Mouse (Mus musculus) embryonic facial prominence, embryonic 15.5 days (tissue): ENCODE results near the gene Sstr5. TPM values are rescaled to one million over a fixed set of nuclear protein-coding genes. Genes with fewer than 3 reads are reported as not detected.
A peak's percentile ranks its signal among the peaks of the same experiment; 100 is the strongest.

Experiments used
- ATAC-seq: fragments of 200-750 bp; cut with Nextera tagmentation; 2 replicates; pipeline ENCODE4 v1.8.0; 2017; ENCODE audit warnings: low read depth, moderate TSS enrichment; ENCODE audit not compliant: insufficient number of reproducible peaks, low FRiP score, low TSS enrichment
- H3K27ac ChIP-seq: fragments of 300-500 bp; sonication (generic); replicated peaks from 2 replicates; pipeline ENCODE4 v1.5.1; 2015; ENCODE audit warnings: mild to moderate bottlenecking, inconsistent platforms
- H3K27me3 ChIP-seq: fragments of 300-500 bp; sonication (generic); 2 replicates; pipeline ENCODE4 v1.6.1; 2015; ENCODE audit warnings: inconsistent platforms
- H3K36me3 ChIP-seq: fragments of 300-500 bp; sonication (generic); 2 replicates; pipeline ENCODE4 v1.6.1; 2015; ENCODE audit warnings: mild to moderate bottlenecking, inconsistent platforms
- H3K4me1 ChIP-seq: fragments of 300-500 bp; sonication (generic); 2 replicates; pipeline ENCODE4 v1.6.1; 2015; ENCODE audit warnings: inconsistent platforms
- H3K4me2 ChIP-seq: fragments of 300-500 bp; sonication (generic); replicated peaks from 2 replicates; pipeline ENCODE4 v1.6.1; 2015; ENCODE audit warnings: mild to moderate bottlenecking, inconsistent platforms
- H3K4me3 ChIP-seq: fragments of 300-500 bp; sonication (generic); replicated peaks from 2 replicates; pipeline ENCODE4 v1.5.1; 2015; ENCODE audit warnings: mild to moderate bottlenecking, inconsistent platforms
- H3K9ac ChIP-seq: fragments of 300-500 bp; sonication (generic); 2 replicates; pipeline ENCODE4 v1.6.1; 2015; ENCODE audit warnings: inconsistent platforms
- H3K9me3 ChIP-seq: fragments of 300-500 bp; sonication (generic); replicated peaks from 2 replicates; pipeline ENCODE4 v1.6.1; 2016; ENCODE audit warnings: inconsistent platforms
- WGBS: fragments of 180-500 bp; shearing (Covaris S2); methylation state at CpG from one replicate; pipeline ENCODE4 v1.1.7; 2015; 5-methylcytosine and 5-hydroxymethylcytosine counted together
- polyA plus RNA-seq: library from polyadenylated mRNA; unstranded; fragments of >200 nt; fragmentation: Nextera tagmentation; extraction: Ambion mirVana; gene quantifications from 2 replicates; pipeline ENCODE4 v1.2.1, GENCODE M21; 2015

Gene Sstr5
- polyA plus RNA-seq, 1 experiment from 2014 or later: 0.27 TPM

DNA sequence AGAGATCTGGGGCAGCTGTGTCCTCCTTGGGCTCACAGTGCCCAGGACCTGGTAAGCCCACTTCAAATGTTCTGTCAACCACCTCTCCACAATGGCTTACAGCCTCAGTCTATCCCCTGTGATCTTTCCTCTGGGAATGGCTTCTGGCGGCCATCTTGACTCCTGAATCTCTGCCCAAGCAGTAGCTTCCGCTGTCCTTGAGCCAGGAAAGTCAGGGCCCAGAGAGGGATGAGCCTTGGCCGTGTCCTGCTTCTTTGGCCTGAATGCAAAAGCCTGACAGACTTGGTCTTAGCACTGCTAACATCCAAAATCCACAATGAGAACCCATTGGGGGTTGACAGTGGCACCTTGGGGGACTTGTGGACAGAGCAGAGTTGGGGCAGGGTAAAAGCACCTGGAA lies 14.8 kb upstream of the Sstr5 start:
- no peaks in the 10 kb centered on the region for H3K27me3 ChIP-seq
- H3K36me3 ChIP-seq: no peaks in the 10 kb centered on the region
- no peak overlapping the region for H3K9ac ChIP-seq
- H3K4me1 ChIP-seq: 0 out of 2 replicates have a peak, but pooled peaks cover 8% of the 10 kb centered on the region
- H3K9me3 ChIP-seq: no peaks in the 10 kb centered on the region
- no peak overlapping the region for H3K4me2 ChIP-seq
- no peak overlapping the region for H3K4me3 ChIP-seq
- 89% methylated on average over 3 of the region's 3 CpGs for whole genome bisulfite sequencing
- no peak for ATAC-seq
- no peak overlapping the region for H3K27ac ChIP-seq

DNA sequence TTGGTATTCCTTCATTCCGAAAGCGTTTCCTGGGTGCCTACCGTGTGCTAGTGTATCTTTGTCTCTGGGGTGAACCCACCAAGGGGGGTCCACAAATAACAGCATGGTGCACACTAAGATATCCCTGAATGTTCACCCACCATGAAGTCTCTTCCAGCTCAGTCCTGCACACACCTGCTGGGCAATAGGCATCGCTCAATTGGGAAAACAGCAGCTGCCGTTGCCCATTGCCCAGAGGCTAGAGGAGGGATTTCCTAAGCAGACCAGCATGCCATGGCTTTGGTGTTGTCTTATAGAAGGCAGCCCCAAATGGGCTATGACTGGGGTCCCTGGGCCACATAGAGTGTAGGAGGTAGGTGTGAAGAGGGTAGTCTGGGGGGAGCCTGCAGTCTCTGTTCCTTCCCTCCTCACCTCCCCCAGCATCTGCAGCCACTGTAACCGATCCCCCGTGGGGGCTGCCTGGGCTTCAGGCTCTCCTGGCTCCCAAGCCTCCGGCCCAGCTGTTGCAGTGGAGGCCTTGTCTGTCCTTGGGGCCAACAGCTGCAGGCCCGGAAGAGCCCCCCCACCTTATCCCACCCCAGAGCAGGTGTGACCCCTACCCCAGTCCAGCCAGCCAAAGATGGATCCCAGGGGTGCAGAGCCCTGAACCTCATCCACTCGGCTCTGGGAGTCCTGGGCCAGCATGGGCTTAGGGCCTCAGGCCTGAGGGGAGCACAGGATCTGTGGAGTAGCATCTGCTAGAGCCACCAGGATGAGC lies 13.2 kb upstream of the Sstr5 start:
- no peak for ATAC-seq
- WGBS: 68% methylated on average over 10 of the region's 10 CpGs
- Histone ChIP-seq H3K27ac (no peak overlapping the region), H3K27me3 (no peaks in the 10 kb centered on the region), H3K4me2 (no peak overlapping the region), H3K4me3 (no peak overlapping the region), H3K9me3 (no peaks in the 10 kb centered on the region), H3K36me3 (no peaks in the 10 kb centered on the region), H3K9ac (no peak overlapping the region), H3K4me1 (0 out of 2 replicates have a peak, but pooled peaks cover 3% of the 10 kb centered on the region)

DNA sequence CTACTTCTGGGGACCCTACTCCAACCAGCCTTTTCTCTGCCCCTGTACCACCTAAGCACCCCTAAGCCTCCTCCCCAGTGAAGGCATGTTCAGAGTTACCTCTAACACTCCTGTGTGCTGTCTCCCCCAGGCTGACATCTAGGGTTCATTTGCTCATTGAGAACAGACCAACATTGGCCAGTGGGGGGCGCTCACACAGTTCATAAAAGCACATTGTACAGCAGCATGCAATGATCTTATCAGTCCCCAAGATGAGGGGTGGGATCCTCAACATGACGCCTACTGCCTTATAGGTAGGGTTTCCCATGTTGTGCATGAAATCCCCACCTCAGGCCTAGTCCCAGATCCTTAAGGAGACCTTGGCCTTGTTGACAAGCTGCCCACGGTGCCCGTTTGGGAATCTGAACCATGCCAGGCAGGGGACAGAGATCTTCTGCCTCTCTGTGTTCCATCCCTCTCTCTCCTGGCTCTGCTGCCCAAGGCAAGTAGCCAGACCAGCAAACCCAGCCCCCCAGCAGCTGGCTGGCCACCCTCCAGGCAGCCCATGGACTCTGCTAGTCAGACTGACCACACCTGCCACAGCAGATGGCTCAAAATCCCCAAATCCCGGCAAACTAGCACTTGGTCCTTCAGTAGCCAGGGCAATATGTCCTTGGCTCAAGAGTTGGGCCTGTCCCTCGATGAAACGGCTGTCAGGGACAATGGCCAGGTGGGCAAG lies 11.9 kb upstream of the Sstr5 start:
- 0 out of 2 replicates have a peak, but pooled peaks cover 3% of the 10 kb centered on the region for H3K4me1 ChIP-seq
- H3K9ac ChIP-seq: no peak overlapping the region
- H3K36me3 ChIP-seq: no peaks in the 10 kb centered on the region
- no peak overlapping the region for H3K27ac ChIP-seq
- no peak overlapping the region for H3K4me3 ChIP-seq
- WGBS: 55% methylated on average over 7 of the region's 7 CpGs
- H3K27me3 ChIP-seq: no peaks in the 10 kb centered on the region
- no peaks in the 10 kb centered on the region for H3K9me3 ChIP-seq
- no peak overlapping the region for H3K4me2 ChIP-seq
- ATAC-seq: no peak

DNA sequence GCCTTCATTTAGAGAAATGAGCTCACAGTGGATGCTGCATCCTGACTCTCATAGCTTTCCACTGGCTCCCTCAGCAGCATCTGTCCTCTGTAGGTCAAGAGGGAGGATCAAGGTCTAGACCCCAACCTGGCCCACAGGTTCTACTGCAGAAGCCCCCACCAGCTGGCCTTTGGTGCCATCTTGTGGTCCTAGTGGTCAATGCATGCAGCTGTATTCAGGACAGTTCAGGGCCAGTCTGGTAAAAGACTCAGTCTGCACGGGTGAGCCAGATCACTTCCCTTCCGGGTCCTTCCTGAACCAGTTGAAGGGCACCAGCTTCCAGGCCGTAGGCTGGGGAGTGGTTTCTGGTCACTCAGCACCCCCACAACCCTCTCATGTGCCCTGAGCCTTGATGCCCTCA lies 10.7 kb upstream of the Sstr5 start:
- ATAC-seq: no peak
- 6% methylated on average over 3 of the region's 3 CpGs for WGBS

DNA sequence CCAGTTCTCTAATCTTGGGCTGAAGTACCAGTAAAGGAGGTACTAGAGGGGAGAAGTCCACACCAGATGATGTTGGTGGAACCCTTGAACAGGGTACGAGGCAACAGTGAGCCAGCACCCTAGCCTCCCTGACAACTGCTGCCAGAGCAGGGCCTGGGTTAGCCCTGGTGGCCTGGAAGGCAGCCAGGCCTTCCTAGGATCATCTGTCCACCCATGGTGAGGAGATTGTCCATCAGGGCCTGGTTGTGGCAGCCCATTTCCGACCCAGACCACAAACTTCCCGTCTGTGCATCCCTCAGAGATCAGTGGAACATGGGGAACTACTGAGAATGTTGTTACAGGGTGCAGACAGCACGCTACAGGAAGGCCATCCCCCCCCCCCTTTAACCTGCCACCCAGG lies 5.5 kb upstream of the Sstr5 start:
- Histone ChIP-seq H3K4me3 (no peak overlapping the region), H3K27me3 (peaks cover 11% of the 10 kb centered on the region; the same call in 1 of the 2 replicates), H3K27ac (no peak overlapping the region), H3K9me3 (no peaks in the 10 kb centered on the region), H3K4me2 (no peak overlapping the region), H3K9ac (no peak overlapping the region), H3K36me3 (no peaks in the 10 kb centered on the region), H3K4me1 (no peaks in the 10 kb centered on the region)
- no peak for ATAC-seq
- 68% methylated on average over 4 of the region's 4 CpGs for WGBS

More for the DNA sequence above, 10.7 kb upstream of the Sstr5 start:
- Histone ChIP-seq H3K27ac (no peak overlapping the region), H3K9me3 (no peaks in the 10 kb centered on the region), H3K4me3 (no peak overlapping the region), H3K4me1 (0 out of 2 replicates have a peak, but pooled peaks cover 3% of the 10 kb centered on the region), H3K36me3 (no peaks in the 10 kb centered on the region), H3K27me3 (0 out of 2 replicates have a peak, but pooled peaks cover 4% of the 10 kb centered on the region), H3K4me2 (no peak overlapping the region), H3K9ac (no peak overlapping the region)

DNA sequence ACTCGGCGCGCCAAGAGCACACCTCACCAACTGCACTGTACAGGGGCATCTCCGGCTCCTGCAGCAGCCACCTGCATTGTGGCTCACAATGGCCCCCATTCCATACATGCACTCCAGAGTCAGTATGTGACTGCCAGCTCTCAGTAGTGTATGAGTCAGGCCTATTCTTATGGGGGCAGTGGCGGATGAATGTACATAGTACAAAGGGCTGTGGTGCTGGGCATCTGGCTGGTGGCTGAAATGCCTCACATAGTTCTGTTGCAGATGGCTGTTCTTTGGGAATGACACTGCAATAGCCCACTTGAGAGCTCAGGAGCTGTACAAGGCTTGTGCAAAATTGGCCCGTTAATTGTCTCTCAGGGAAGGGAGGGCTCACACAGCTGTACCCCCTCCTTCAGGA lies 15.0 kb downstream of the Sstr5 start:
- Histone ChIP-seq H3K27ac (no peak overlapping the region), H3K4me3 (no peak overlapping the region), H3K9me3 (no peaks in the 10 kb centered on the region), H3K27me3 (peaks cover 6% of the 10 kb centered on the region; the same call in 1 of the 2 replicates), H3K4me1 (no peaks in the 10 kb centered on the region), H3K4me2 (no peak overlapping the region), H3K36me3 (no peaks in the 10 kb centered on the region), H3K9ac (no peak overlapping the region)
- no peak for ATAC-seq
- 85% methylated on average over 6 of the region's 6 CpGs for WGBS

DNA sequence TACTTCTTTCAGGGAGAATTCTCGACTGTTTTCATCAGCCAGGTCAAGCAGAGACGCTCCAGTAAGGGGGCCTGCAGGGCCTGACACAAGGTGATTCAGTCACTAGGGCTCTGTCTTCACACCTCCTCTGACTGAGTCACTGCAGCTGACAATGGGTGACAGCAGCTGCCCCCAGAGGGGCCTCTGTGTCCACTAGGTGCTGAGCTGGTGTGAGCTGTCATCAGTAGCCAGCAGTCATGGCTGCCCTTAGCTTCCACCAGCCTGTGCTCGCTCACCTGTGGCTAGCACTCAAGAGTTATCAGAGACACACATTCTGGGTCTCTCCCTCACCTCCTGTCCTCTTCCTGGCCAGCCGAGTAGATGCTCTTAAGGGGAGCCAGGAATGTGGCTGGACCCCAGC lies 16.3 kb downstream of the Sstr5 start:
- ATAC-seq: no peak

DNA sequence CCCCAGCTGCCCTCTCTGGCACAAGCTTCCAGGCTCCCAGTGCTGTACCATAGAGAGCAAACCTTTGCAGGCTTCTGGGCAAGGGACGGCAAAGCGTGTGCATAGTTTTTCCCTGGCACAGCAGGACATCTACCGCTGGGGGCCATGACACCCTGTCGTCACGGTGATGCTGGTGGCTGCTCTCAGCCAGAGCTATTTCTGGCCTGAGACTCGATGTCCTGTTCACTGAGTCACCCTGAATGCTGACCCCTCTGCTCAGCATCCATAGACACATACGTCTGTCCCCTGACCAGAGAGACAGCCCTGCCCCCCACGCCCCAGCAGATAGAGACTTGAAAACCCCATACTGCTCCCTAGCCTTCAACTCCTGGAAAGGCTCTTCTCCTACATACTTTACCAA lies 16.9 kb downstream of the Sstr5 start:
- Histone ChIP-seq H3K36me3 (no peaks in the 10 kb centered on the region), H3K9ac (no peak overlapping the region), H3K4me2 (no peak overlapping the region), H3K27ac (no peak overlapping the region), H3K9me3 (no peaks in the 10 kb centered on the region), H3K4me1 (0 out of 2 replicates have a peak, but pooled peaks cover 4% of the 10 kb centered on the region), H3K4me3 (no peak overlapping the region), H3K27me3 (peaks cover 6% of the 10 kb centered on the region; the same call in 1 of the 2 replicates)
- 51% methylated on average over 8 of the region's 8 CpGs for WGBS
- ATAC-seq: no peak

More for the DNA sequence above, 16.3 kb downstream of the Sstr5 start:
- Histone ChIP-seq H3K4me2 (no peak overlapping the region), H3K9me3 (no peaks in the 10 kb centered on the region), H3K36me3 (no peaks in the 10 kb centered on the region), H3K27ac (no peak overlapping the region), H3K9ac (no peak overlapping the region), H3K4me1 (0 out of 2 replicates have a peak, but pooled peaks cover 4% of the 10 kb centered on the region), H3K4me3 (no peak overlapping the region), H3K27me3 (peaks cover 6% of the 10 kb centered on the region; the same call in 1 of the 2 replicates)
- WGBS: 64% methylated on average over 4 of the region's 4 CpGs

DNA sequence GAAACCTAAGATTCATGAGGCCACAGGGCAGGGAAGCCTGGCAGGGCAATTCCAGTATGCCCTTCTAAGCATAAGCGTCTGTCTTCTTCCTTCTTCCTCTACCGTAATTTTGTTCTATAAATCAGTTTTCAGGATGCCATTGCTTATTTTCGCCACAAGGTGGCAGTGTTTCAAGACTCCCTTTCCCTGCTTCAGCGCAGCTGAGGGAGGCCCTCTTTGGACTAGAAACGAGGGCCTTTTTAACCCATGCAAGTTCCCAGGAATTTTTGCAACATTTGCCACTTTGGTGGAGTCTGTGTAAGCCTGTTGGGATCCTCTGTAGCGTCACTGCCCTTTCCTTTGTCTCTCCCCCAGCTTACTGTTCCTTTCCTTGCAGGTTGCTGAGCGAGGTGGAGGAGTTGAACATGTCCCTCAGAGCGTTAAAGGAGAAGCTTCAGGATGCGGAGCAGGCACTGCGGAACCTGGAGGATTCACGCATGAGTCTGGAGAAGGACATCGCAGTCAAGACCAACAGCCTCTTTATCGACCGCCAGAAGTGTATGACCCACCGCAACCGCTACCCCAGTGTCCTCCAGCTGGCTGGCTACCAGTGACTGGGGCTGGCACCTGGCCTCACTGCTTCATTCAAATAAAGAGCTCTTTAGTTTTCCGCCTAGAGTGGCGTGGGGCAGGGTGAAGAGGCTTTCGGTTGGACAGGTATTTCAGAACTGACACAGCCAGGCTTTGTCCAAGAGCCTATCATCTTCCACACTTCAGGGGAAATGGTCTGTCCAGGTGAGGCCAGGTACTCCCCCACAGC lies 20.9 kb downstream of the Sstr5 start:
- H3K4me3 ChIP-seq: no peak overlapping the region
- no peaks in the 10 kb centered on the region for H3K36me3 ChIP-seq
- no peak overlapping the region for H3K4me2 ChIP-seq
- no peaks in the 10 kb centered on the region for H3K9me3 ChIP-seq
- H3K27ac ChIP-seq: no peak overlapping the region
- H3K9ac ChIP-seq: no peak overlapping the region
- H3K4me1 ChIP-seq: peaks cover 16% of the 10 kb centered on the region; the same call in 1 of the 2 replicates
- WGBS: 40% methylated on average over 19 of the region's 19 CpGs
- H3K27me3 ChIP-seq: peaks cover 22% of the 10 kb centered on the region
- no peak for ATAC-seq

DNA sequence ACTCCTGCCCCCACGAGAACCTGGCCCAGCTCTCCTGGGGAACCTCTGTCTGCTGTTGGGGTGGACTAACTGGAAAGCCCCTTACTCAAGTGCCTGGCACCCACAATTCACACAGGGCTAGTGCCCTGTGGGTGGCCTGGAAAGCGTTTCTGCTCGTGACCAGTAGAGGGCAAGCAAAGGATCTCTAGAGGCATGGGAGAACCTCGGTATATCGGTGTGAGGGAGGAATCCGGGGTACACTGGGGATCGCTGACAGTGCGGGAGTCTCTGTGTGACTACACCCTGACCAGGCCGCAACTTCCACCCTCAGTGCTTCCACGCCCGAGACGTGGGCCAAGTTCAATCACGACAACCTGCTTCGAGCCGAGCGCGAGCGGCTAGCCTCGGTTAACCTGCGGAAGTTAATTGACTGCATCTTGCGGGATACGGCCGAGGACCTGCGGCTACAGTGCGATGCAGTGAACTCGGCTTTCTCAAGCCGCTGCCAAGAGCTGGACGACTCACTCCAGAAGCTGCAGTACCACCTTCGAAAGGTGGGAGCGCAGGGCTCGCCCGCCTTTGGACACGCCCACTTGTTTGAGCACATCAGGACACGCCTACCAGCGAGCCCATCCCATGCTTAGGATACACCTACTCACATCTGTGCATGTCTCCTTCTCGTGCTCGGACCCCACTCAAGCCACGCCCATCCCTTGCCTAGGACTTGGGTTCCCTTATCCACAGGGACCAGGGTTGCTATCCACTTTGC lies 22.6 kb downstream of the Sstr5 start:
- peaks cover 16% of the 10 kb centered on the region; the same call in 1 of the 2 replicates for H3K4me1 ChIP-seq
- no peaks in the 10 kb centered on the region for H3K9me3 ChIP-seq
- no peaks in the 10 kb centered on the region for H3K36me3 ChIP-seq
- H3K27me3 ChIP-seq: peaks cover 28% of the 10 kb centered on the region
- H3K4me2 ChIP-seq: peak overlapping the region; percentile 95
- no peak overlapping the region for H3K27ac ChIP-seq
- ATAC-seq: peak; percentile 52; the same call in 1 of the 2 replicates
- WGBS: 1% methylated on average over 38 of the region's 38 CpGs
- H3K9ac ChIP-seq: 0 out of 2 replicates have a peak overlapping the region, but pooled peaks have one; percentile 23
- H3K4me3 ChIP-seq: peak overlapping the region; percentile 45
